Mouse (Mus musculus) left cerebral cortex, postnatal 14 days (tissue): ENCODE results near the gene Dpm3. TPM values are rescaled to one million over a fixed set of nuclear protein-coding genes. Genes with fewer than 3 reads are reported as not detected.

Source experiments
- DNase-seq, 2 experiments: peaks; one replicate each; pipeline ENCODE4 v3.0.0; 2021 to 2022; ENCODE audit warnings: low spot score in 2 of 2, mixed read lengths in 1 of 2
- intact Hi-C: fragments of 180-260 bp; cut with DNase I; formaldehyde crosslinking; loops from one replicate; pipeline ENCODE4 v1.15.1; 2025
- microRNA-seq, 2 experiments: library from miRNA; unstranded; fragments of <30 nt; microRNA quantifications; one replicate each; pipeline ENCODE4 v1.2.0; 2022
- total RNA-seq, 2 experiments: library from RNA; stranded (reverse); gene quantifications; 2 replicates each; pipeline ENCODE4 v1.2.3; 2021

The Dpm3 gene
- total RNA-seq, 2 experiments from 2014 or later: 50.8 to 53.0 TPM

DNA sequence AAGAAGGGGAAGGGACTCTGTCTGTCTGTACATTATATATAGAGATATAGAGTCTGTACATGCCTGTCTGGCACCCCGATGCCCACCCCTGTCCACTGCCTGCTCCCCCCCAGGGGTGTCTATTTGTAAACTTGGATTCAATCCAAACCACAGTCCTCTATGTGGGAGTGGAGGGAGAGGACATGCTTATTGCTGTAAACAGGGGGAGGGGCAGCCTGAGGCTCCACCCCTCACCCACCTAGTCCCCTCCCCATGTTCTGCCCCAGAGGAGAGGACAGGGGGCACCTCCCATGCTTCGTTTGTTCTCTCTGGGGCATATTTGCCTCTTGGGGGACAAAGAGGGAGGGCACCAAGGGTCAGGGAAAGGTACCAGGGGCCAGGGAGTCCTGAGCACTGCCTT lies 55.6 kb downstream of the Dpm3 start:
- intact Hi-C loops: loop anchor here (5.0 kb wide), 1 partner anchor 38 kb away; no protein-coding TSS in a partner anchor
- DNase-seq: no peak

DNA sequence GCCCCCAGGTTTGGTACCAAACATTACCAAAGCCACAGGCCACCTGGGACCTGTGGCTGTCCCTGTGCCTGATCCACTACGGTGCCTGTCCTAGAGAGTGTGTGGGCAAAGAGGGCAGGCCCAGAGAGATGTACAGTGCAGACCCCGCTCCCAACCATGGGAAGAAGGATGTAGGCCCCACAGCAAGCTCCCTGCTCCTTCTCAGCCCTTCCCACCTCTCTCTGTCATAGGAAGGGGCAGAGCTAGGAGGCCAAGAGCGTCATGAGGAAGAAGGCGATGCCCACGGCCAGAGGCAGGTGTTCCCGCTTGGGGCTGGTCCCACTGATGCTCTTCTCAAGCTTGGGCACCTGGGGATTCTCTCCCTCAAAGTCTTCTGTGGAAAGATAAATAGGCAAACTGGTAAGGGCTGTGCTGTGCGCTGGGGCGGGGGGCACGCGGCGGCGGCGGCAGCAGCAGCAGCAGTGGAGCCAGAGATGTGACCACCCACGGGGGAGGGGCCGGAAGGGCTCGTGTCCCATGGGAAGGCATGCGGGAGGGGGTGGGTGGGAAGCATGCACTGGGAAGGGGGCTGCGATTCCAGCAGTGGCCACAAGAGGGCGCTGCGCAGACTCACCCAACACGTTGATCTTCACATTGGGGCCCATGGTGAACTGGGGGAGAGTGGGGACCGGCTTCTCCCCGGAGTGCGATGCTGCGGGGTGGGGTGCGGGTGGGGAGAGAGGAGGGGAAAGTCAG lies 56.2 kb downstream of the Dpm3 start:
- intact Hi-C loops: loop anchor here (5.0 kb wide), 1 partner anchor 37 kb away; no protein-coding TSS in a partner anchor
- peak; percentile 84 to 92 for DNase-seq

DNA sequence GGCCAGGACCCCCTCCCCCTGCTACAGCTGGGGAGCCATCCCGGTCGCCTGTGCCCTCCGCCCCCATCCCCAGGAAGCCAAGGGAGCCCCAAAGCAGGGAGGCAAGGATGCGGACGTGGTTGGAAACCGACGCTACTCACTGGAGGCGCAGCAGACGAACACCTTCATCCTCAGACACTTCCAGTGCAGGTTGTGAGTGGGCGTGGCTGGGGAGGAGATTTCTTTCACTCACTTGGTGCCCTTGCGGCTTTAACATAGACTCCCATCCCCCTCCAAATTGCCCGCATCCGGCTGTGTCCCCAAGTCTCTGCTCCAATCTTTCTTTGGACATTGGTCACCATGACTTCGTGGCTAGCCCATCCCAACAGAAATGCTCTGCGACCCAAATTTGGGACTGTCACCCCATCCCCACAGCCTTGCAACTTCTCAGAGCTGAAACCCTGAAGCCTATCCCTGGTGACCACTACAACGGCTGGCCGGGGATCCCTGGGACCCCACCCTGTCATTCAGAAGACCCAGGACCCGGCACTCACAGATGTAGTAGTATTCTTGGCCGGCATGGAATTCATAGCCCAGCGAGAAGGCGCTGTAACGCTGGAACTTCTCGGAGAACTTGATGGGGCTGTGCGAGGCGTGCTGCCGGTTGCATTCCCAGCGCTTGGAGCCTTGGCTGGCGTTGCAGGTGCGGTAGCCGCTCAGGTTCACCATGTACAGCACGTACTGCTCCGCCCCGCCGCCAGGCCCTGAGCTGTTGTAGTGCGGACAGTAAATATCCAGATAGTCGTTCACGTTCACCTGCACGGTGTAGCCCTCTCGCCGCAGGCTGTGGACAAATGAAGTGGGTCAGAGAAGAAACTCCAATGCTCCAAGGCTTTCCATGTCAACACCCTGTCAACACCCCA lies 57.0 kb downstream of the Dpm3 start:
- intact Hi-C loops: loop anchor here (1.0 to 5.0 kb wide), 2 partner anchors 24 to 36 kb away; no protein-coding TSS in a partner anchor
- DNase-seq: no peak

Small RNAs within 50 kb of the gene (microRNA-seq; reads per million reads assigned to microRNA genes)
- 4,041 to 5,143 reads per million in 2 experiments for gene Mir92b

Other genes with a start within 250 kb of the Dpm3 start
- gene Rusc1, start 166.0 kb upstream of the Dpm3 start, total RNA-seq: 100 to 1,000 TPM; 205 to 214 TPM
- gene Gm43738, start 158.3 kb upstream of the Dpm3 start, total RNA-seq: not detected
- gene Fdps, start 157.4 kb upstream of the Dpm3 start, total RNA-seq: 100 to 1,000 TPM in 1 of 2 experiments, 10 to 100 TPM in 1; 97.9 to 102 TPM
- not detected for gene Pklr, start 123.2 kb upstream of the Dpm3 start, total RNA-seq
- 10 to 100 TPM; 20.4 to 25.1 TPM for gene Hcn3, start 99.2 kb upstream of the Dpm3 start, total RNA-seq
- gene Clk2, start 94.6 kb upstream of the Dpm3 start, total RNA-seq: 10 to 100 TPM; 46.7 TPM
- 10 to 100 TPM; 77.0 to 79.2 TPM for gene Scamp3, start 81.9 kb upstream of the Dpm3 start, total RNA-seq
- 10 to 100 TPM; 73.5 to 77.2 TPM for gene Fam189b, start 76.2 kb upstream of the Dpm3 start, total RNA-seq
- 10 to 100 TPM; 63.4 to 66.7 TPM for gene Gba, start 56.4 kb upstream of the Dpm3 start, total RNA-seq
- gene Thbs3, start 44.2 kb upstream of the Dpm3 start, total RNA-seq: 10 to 100 TPM; 23.5 to 27.0 TPM
- gene Mtx1, start 32.3 kb upstream of the Dpm3 start, total RNA-seq: 100 to 1,000 TPM in 1 of 2 experiments, 10 to 100 TPM in 1; 96.9 to 107 TPM
- 1 to 10 TPM in 1 of 2 experiments, under 1 TPM in 1; 0.42 to 1.0 TPM for gene Muc1, start 30.3 kb upstream of the Dpm3 start, total RNA-seq
- 10 to 100 TPM; 74.5 to 86.3 TPM for gene Krtcap2, start 13.4 kb upstream of the Dpm3 start, total RNA-seq
- gene Trim46, start 13.0 kb upstream of the Dpm3 start, total RNA-seq: 100 to 1,000 TPM; 102 to 105 TPM
- gene Slc50a1, start 11.2 kb downstream of the Dpm3 start, total RNA-seq: 10 to 100 TPM; 25.7 to 30.5 TPM
- 1 to 10 TPM; 4.0 to 5.9 TPM for gene Efna1, start 21.8 kb downstream of the Dpm3 start, total RNA-seq
- gene Efna3, start 63.6 kb downstream of the Dpm3 start, total RNA-seq: 10 to 100 TPM; 48.5 to 49.6 TPM
- under 1 TPM; 0.29 to 0.61 TPM for gene Efna4, start 78.7 kb downstream of the Dpm3 start, total RNA-seq
- gene Adam15, start 90.6 kb downstream of the Dpm3 start, total RNA-seq: 10 to 100 TPM; 95.0 TPM
- gene Dcst2, start 102.6 kb downstream of the Dpm3 start, total RNA-seq: under 1 TPM; 0.34 to 0.35 TPM
- under 1 TPM in 1 of 2 experiments, not detected in 1; 0.23 TPM for gene Dcst1, start 105.9 kb downstream of the Dpm3 start, total RNA-seq
- gene Zbtb7b, start 135.4 kb downstream of the Dpm3 start, total RNA-seq: 1 to 10 TPM; 8.0 to 9.1 TPM
- gene Lenep, start 143.4 kb downstream of the Dpm3 start, total RNA-seq: 1 to 10 TPM; 1.6 to 4.0 TPM
- 10 to 100 TPM; 30.6 to 31.4 TPM for gene Flad1, start 152.5 kb downstream of the Dpm3 start, total RNA-seq
- 1 to 10 TPM; 3.5 to 4.0 TPM for gene Cks1b, start 159.0 kb downstream of the Dpm3 start, total RNA-seq
- gene Shc1, start 159.1 kb downstream of the Dpm3 start, total RNA-seq: 10 to 100 TPM; 12.6 to 14.5 TPM
- 10 to 100 TPM; 52.7 to 60.6 TPM for gene Pygo2, start 170.9 kb downstream of the Dpm3 start, total RNA-seq
- 10 to 100 TPM; 39.5 to 40.3 TPM for gene Pbxip1, start 177.3 kb downstream of the Dpm3 start, total RNA-seq
- gene Pmvk, start 195.2 kb downstream of the Dpm3 start, total RNA-seq: 10 to 100 TPM; 33.6 to 36.8 TPM